Mouse (Mus musculus) cerebellum, adult 11-12 months (tissue): ENCODE data around the gene Fem1a.

Source experiments
- DNase-seq: peaks from one replicate; pipeline ENCODE4 v3.0.0; 2022

The Fem1a gene

DNA sequence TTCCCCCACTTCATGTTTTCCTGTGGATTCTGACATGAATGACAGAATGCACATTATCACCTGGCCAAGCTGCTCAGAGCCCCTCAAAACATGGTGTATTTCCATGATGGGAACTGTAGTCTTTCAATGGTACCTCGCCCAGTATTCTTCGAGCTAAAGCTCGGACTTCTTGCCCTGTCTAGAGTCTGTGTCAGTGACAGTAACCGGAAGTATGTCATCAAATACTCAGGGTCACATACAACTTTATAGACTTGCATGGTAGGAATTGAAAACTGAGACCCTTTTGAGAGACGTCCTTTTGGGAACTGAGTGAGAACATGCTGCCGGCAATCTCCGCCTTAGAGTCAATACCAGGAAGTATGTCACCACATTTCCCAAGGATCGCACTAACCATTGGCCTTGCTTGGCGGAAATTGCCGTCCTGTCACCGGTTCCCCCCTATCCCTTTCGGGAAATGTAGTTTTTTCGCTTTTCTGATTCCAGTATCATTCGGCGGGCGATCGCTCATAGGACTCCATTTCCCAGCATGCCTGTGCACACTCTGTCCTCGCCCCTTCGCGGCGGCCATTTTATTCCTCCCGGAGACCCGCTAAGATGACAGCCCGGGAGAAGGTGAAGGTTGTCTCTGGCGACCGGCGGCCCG is at the start of gene Fem1a:
Gene Fem1a, plus strand, starts transcription at position 572 of the 643 bp plus-strand sequence.
- DNase-seq: peak; percentile 97

DNA sequence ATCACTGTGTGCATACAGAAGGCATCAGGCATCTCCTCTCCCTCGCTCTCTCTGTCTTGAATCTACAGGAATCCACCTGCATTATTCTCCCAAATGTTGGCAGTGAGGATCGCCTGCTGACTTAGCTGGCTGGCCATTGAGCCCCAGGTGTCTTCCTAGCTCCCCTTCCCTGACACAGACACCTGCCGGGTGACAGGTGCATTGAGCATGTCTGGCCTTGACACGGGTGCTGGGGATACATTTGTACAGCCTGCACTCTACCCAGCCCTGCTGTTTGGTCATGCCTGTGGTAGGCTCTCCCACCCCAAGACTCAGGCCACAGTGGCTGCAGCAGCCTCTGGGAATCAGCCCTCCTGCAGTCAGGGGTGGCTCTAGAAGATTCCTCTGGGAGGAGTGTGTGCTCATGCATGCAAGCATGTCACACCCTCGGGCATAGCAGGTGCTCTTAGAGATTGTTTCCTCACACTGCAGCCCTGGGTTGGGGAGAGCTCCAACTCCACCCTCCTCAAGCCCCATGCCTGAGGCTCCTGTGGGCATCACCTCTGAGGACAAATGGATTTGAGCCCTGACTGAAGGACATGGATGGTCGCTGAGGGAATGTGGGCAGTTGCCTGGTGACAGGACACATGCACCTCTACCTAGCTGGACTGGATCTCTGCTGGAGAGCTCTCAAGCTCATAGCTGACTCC is 49.5 kb upstream of the Fem1a start:
- no peak for DNase-seq

- no peak for DNase-seq
Measured at GRCm38 (mm10) chr17:56207963-56208530, 48.6 kb upstream of the Fem1a start.

GRCm38 (mm10) chr17:56208821-56209220 is 47.8 kb upstream of the Fem1a start:
- no peak for DNase-seq

DNA sequence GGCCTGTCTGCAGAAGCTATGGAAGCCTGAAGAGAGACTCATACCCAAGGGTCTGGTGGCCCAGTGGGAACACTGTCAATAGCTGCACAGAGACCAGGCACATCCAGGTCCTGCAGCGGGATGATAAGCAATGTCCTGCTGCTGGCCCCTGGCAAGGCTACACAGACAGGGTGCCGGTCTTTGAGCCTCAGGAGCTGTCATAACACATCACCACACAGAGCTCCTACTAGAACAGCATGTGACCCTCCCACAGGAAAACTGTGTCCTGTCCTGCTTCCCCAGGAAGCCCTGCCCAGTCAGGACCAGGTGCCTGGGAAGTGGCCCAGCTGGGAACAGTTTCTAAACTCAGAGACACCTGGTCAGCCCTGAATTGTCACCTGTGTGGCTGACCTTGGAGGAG is 45.5 kb upstream of the Fem1a start:
- no peak for DNase-seq

- no peak for DNase-seq
Measured at GRCm38 (mm10) chr17:56212676-56213075, 43.9 kb upstream of the Fem1a start.

- DNase-seq: no peak
Measured at GRCm38 (mm10) chr17:56214229-56214628, 42.4 kb upstream of the Fem1a start.

DNA sequence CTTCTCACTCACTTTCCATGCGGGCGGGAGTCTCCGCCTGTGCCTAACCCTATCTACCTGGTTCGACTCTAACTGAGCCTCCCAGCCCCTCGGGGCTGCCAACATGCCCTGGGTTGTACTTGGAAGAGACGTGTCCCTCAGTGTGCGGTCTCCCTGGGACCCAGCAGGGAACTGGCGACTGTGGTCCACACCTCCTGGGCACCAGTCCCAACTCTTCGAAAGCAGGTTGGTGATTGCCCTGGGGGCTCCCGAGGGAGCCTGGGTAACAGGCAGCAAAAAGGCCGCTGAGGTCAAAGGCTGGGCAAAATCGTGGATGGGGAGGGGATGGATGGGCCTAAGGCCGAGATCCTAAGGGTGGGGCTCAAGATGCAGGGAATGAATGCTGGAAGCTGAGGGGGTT is 38.9 kb upstream of the Fem1a start:
- DNase-seq: peak; percentile 64

DNA sequence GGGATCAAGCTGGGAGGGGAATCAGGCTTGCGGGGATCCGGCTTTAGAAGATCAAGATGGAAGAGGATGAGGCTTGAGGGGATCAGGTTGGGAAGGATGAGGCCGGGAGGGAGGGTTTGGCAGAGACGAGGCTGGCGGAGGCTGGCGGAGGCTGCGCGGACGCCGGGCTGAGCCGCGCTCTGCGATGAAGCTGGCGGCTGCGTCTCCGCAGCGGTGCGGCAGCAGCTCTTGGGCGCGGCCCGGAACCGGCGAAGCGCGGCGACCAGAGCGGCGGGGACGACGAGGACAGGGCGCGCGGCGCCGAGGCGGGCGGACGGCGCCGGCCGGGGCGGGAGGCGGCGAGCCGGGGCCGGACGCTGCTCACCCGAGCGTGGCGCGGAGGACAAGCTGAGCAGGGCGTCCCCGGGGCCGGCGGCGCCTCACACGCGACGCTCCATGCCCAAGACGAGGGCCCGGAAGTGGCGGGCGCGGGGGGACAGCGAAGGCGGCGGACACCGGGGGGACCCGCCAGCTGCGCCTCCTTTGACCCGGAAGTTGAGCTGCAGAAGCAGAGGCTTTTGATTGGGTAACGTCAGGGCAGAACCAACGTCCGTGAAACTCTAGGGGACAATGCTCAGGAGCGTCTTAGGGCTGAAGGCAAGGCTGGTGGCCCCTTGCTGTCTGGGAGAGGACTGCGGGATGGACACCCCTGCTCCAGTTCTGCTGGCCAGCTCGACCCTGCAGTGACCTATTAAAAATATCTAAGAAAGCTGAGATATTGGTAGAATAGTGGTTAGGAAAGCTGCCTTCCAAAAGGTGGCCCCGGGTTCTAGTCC is 38.0 kb upstream of the Fem1a start, which contains the start of gene Dpp9:
Gene Dpp9, minus strand, starts transcription at position 529 of the 815 bp plus-strand sequence.
- DNase-seq: peak; percentile 96

GRCm38 (mm10) chr17:56219251-56219650 is 37.4 kb upstream of the Fem1a start:
- no peak for DNase-seq

DNA sequence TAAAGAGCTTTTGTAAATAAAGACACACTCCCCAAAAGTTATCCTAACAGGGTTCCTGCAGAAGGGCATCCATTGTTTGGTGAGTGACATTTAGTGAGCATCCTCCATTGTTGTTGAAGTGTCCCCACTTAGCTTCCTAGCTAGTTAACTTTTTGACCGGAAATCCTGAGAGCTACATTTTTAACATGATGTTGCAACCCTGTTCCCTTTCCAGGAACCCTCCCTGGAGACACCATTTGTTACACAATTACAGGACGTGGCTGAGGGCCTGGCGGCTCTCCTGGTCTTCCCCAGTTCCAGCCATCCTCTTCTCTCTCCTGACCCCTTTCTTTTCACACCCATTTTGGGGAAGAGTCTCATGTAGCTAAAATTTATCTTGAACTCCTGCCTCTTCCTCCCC is 36.8 kb upstream of the Fem1a start:
- DNase-seq: no peak

DNA sequence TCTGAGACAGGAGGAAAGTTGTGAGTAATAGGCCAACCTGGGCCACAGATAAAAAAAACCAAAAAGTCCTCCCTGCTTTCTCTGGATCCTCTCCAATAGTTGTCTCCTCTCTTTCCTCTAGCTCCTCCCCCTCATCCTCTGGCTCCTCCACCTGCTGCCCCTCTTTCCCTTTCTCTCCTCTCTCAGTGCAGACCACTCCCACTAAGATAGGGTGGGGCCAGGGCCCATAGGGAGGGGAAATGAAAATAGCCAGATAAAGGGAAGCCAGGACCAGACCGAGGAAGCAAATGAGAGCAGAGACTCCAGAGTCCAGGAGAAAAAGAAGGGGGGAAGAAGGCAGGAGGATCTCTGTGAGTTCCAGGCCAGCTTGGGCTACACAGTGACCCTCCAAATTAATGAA is 31.7 kb upstream of the Fem1a start:
- no peak for DNase-seq

GRCm38 (mm10) chr17:56226566-56226965 is 30.0 kb upstream of the Fem1a start:
- DNase-seq: no peak

GRCm38 (mm10) chr17:56229943-56230342 is 26.7 kb upstream of the Fem1a start:
- DNase-seq: no peak

DNA sequence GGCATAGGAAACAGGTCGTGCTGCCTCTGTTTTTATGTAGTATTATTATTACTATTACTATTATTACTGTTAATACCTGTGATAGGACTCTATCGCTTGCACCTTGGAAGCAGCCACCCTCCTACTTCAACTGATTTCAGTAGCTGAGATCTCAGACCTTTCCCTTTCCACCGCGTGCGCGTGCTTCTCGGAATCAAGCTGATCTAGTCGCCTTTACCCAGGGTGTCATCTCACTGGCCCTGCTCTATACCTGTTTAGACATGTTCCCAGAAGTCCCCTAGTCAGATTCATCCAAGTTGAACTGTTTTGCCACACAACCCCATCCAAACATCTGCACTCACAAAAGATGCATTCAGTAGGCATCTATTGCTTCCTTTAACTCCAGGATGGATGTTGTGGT is 23.2 kb upstream of the Fem1a start:
- no peak for DNase-seq

- DNase-seq: peak; percentile 94
Measured at GRCm38 (mm10) chr17:56233818-56234469, 22.7 kb upstream of the Fem1a start.

- DNase-seq: peak; percentile 91
Measured at GRCm38 (mm10) chr17:56241541-56242401, 14.8 kb upstream of the Fem1a start.

GRCm38 (mm10) chr17:56245608-56246007 is 11.0 kb upstream of the Fem1a start:
- DNase-seq: no peak

DNA sequence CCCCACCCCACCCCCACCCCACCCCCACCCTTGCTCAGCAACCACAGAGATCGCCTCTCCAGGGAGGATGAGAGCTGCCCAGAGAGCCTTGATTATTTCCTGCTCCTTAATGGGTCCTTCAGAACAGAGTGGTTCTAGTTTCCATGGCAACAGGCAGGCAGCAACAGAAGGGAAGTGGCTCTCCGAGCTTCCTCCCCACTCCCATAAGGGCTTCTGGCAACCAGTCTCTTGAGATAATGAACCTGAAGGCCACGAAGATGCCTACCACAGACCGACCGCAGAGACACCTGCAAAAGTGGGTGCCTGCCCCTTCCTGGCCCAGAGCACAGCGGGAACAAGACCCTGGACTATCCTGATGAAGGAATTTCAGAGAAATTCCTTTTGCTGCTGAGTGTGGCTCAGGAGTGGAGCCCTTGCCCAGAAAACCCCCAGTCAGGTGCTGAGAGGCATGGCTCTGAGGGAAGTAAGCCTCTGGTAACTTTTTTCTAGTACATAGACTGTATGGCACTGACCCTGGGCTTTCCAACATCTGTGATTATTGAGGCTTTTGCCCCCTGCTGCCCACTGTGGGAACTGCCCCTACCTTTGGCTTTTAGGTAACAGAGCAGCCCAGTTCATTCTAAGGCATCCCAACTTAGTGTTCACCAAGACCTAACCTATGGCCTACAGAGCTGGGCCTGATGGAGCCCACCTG is 5.3 kb upstream of the Fem1a start:
- no peak for DNase-seq

GRCm38 (mm10) chr17:56254695-56255094 is 1.9 kb upstream of the Fem1a start:
- peak; percentile 67 for DNase-seq

GRCm38 (mm10) chr17:56255429-56255828 is 1.2 kb upstream of the Fem1a start:
- peak; percentile 79 for DNase-seq
